Mouse (Mus musculus): ENCODE measurements around the gene Mmp23. TPM values are rescaled to one million over a fixed set of nuclear protein-coding genes. Genes with fewer than 3 reads are reported as not detected.

Gene Mmp23
- 44.5 and 46.2 TPM in 2 replicates for polyA plus RNA-seq (2015; fragmentation: Nextera tagmentation; extraction: Ambion mirVana)

DNA sequence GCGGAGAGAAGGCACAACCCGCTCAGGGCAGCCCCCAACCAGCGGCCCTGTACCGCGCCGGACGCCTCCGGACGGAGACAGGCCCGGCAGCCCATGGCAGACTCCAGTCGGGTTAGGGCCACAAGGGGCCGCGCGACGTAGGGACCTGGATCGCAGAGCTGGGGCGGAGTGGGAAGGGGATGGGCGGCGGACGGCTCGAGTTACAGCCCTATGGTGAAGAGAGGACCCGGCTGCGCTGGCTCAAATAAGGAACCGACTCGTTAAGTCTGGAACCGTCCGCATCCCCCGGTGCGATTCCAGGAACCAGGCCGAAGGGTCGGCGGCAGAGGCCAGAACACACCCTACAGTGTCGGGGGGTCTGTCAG, at the start of gene Mmp23:
Gene Mmp23 (minus strand): TSS at position 299 of the 365 bp plus-strand sequence.
- 0 out of 2 replicates have a peak within 1 kb of the TSS, but pooled peaks have one; percentile 29 for H3K27ac ChIP-seq (ENCODE audit: low read length)
- H3K27me3 ChIP-seq (replicated peaks; ENCODE audit: insufficient read depth, low read length) = 0 out of 2 replicates have a peak, but pooled peaks cover 4% of the 10 kb centered on the region
- H3K9me3 ChIP-seq (ENCODE audit: low read length) = no peaks in the 10 kb centered on the region
- H3K36me3 ChIP-seq (ENCODE audit: insufficient read depth, low read length) = peaks cover 17% of the 10 kb centered on the region; the same call in 1 of the 2 replicates
- H3K4me2 ChIP-seq (replicated peaks; ENCODE audit: low read depth, low read length) = peak within 1 kb of the TSS; percentile 63
- TF ChIP-seq CTCF (IDR thresholded peaks at IDR 0.05) (peak; percentile 50), EP300 (IDR thresholded peaks at IDR 0.05) (no peak)
- DNase-seq (ENCODE audit: low spot score) (peak; percentile 70), ATAC-seq (peak; percentile 19)
- peak within 1 kb of the TSS; percentile 9 for H3K9ac ChIP-seq (replicated peaks; ENCODE audit: low read depth)
- H3K4me1 ChIP-seq (ENCODE audit: insufficient read depth, low read depth, low read length) = peaks cover 23% of the 10 kb centered on the region
- 1% methylated on average over 33 of the region's 33 CpGs for WGBS
- H3K4me3 ChIP-seq (ENCODE audit: low read depth, low read length) = peak within 1 kb of the TSS; percentile 39

DNA sequence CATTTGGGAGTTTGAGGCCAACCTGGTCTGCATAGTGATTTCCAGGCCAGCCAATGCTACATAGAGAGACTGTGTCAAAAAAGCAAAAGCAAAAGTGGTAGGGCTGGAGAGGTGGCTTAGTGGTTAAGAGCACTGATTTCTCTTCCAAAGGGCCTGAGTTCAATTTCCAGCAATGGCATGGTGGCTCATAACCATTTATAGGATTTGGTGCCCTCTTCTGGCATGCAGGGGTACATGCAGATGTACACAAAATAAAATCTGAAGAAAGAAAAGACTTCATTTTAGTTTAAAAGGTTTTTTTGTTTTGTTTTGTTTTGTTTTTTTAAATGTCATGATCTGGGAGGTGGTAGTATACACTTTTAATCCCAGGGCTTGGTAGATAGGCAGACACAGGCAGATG, 47.2 kb upstream of the Mmp23 start:
- no peak for ATAC-seq
- Histone ChIP-seq H3K4me3 (ENCODE audit: low read depth, low read length) (no peak overlapping the region), H3K4me2 (replicated peaks; ENCODE audit: low read depth, low read length) (no peak overlapping the region), H3K4me1 (ENCODE audit: insufficient read depth, low read depth, low read length) (no peaks in the 10 kb centered on the region), H3K27ac (ENCODE audit: low read length) (no peak overlapping the region), H3K9ac (replicated peaks; ENCODE audit: low read depth) (no peak overlapping the region), H3K27me3 (replicated peaks; ENCODE audit: insufficient read depth, low read length) (no peaks in the 10 kb centered on the region; the same call in 1 of the 2 replicates), H3K36me3 (ENCODE audit: insufficient read depth, low read length) (no peaks in the 10 kb centered on the region), H3K9me3 (ENCODE audit: low read length) (no peaks in the 10 kb centered on the region)
- peak; percentile 79 for DNase-seq (ENCODE audit: low spot score)
- TF ChIP-seq EP300 (IDR thresholded peaks at IDR 0.05) = no peak
- TF ChIP-seq CTCF (IDR thresholded peaks at IDR 0.05) = peak; percentile 80

DNA sequence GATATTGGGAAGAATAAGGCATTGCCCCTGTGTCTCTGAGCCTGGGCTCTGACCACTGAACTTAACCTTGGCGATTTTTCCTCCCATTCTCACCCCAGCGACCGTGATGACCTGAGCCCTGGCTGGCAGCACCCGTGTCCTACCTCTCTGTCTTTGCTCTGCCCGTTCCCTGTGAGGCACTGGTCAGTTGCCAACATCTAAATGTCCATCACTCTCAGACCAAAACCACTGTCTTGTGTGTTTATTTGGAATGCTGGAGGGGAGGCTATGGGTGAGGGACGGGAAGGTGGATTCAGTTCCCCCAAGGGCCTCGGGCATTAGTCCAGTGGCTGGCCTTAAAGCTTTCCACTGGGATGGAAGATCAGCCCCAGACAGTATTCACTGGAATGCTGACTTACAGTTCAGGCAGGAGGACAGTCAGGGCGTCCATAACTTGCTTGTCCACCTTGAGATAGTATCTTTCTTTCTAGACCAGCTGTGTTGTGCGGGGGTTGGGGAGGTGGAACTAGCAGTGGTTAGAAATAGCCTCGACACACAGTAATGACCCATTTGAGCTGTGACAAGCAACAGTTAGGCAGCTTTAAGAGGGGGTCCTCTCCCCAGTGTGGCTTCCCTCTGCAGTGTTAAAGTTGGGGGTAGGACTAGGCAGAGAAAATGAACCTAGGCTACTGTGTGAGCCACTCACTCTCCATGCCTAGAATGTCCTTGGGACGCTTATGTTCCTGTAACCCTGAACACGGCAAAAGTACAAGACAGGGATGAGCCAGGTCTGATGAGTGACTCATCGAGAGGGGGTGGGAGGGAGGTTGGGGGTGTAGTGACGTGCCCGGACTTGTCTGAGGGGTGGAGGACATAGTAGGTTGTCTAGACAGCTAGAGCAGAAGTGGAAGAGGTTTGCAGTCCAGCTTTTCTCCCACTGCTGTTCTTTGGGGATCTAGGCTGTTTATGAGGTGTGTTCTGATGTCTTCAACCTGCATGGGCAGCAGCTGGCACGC, 43.4 kb upstream of the Mmp23 start:
- no peaks in the 10 kb centered on the region for H3K9me3 ChIP-seq (ENCODE audit: low read length)
- 62% methylated on average over 16 of the region's 16 CpGs for WGBS
- TF ChIP-seq EP300 (IDR thresholded peaks at IDR 0.05) (no peak), CTCF (IDR thresholded peaks at IDR 0.05) (no peak)
- H3K27me3 ChIP-seq (replicated peaks; ENCODE audit: insufficient read depth, low read length) = no peaks in the 10 kb centered on the region; the same call in none of the 2 replicates
- H3K4me1 ChIP-seq (ENCODE audit: insufficient read depth, low read depth, low read length) = peaks cover 4% of the 10 kb centered on the region; the same call in 1 of the 2 replicates
- H3K36me3 ChIP-seq (ENCODE audit: insufficient read depth, low read length) = no peaks in the 10 kb centered on the region
- ATAC-seq (no peak), DNase-seq (ENCODE audit: low spot score) (no peak)
- H3K4me2 ChIP-seq (replicated peaks; ENCODE audit: low read depth, low read length) = no peak overlapping the region
- H3K9ac ChIP-seq (replicated peaks; ENCODE audit: low read depth) = no peak overlapping the region
- no peak overlapping the region for H3K4me3 ChIP-seq (ENCODE audit: low read depth, low read length)
- no peak overlapping the region for H3K27ac ChIP-seq (ENCODE audit: low read length)

DNA sequence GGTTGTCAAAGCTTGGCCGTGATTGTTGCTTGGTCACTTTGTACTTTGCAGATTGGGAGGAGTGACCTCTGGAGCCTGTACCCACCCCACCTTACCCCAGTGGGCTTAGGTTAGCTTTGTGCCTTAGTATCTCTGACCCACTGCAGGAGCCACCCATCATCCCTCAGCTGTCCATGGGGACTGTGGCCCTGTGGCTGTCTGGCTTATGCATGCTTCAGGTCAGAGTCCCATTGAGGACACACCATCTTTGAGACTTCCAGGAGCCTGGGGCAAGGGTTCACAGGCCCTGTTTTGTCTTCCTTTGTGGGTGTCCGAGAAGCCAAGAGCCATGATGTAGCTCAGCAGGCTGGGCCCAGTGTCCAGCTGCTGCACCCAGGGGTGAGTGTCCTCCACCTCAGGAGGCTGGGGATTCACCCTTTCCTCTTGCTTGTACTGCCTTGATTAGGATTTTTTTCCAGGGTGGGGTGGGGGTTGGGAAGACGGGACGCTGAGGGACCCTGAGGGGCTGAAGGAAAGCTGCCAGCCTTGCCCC, 42.4 kb upstream of the Mmp23 start:
- H3K4me1 ChIP-seq (ENCODE audit: insufficient read depth, low read depth, low read length) = peaks cover 4% of the 10 kb centered on the region; the same call in 1 of the 2 replicates
- no peaks in the 10 kb centered on the region for H3K36me3 ChIP-seq (ENCODE audit: insufficient read depth, low read length)
- no peaks in the 10 kb centered on the region; the same call in none of the 2 replicates for H3K27me3 ChIP-seq (replicated peaks; ENCODE audit: insufficient read depth, low read length)
- no peak overlapping the region for H3K27ac ChIP-seq (ENCODE audit: low read length)
- 78% methylated on average over 4 of the region's 4 CpGs for WGBS
- ATAC-seq = no peak
- DNase-seq (ENCODE audit: low spot score) = no peak
- H3K9ac ChIP-seq (replicated peaks; ENCODE audit: low read depth) = no peak overlapping the region
- H3K9me3 ChIP-seq (ENCODE audit: low read length) = no peaks in the 10 kb centered on the region
- 0 out of 2 replicates have a peak overlapping the region, but pooled peaks have one; percentile 96 for H3K4me2 ChIP-seq (replicated peaks; ENCODE audit: low read depth, low read length)
- H3K4me3 ChIP-seq (ENCODE audit: low read depth, low read length) = no peak overlapping the region
- TF ChIP-seq EP300 (IDR thresholded peaks at IDR 0.05) = no peak
- TF ChIP-seq CTCF (IDR thresholded peaks at IDR 0.05) = no peak

DNA sequence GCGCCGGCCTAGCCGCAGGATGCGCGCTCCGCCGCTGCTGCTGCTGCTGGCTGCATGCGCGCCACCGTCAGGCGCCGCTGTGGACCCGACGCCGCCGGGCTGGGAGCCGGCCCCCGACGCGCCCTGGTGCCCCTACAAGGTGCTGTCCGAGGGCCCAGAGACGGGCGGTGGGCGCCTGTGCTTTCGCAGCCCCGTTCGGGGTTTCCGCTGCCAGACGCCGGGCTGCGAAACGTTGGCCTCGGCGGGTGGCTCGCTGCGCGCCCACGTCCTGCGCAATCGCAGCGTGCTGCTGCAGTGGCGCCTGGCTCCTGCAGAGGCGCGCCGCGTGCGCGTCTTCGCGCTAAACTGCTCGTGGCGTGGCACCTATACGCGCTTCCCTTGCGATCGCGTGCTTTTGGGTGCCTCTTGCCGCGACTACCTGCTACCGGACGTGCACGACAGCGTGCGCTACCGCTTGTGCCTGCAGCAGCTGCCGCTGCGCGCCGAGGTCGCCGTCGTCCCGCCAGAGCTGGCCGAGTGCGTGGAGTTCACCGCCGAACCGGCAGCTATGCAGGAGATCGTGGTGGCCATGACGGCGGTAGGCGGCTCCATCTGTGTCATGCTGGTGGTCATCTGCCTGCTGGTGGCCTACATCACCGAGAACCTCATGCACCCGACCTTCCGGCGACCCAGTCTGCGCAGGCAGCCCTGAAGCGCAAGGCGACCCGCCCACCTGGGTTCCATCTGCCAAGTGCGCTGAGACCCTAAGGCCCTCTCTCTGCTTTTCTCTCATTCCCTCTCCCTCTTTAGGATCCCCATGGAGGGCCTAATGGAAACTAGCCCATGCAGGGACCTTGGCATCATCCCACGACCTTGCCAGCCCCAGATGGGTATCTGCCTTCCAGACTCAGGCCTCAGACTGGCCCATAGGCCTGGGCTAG, 41.6 kb upstream of the Mmp23 start:
- Histone ChIP-seq H3K4me3 (ENCODE audit: low read depth, low read length) (peak overlapping the region; percentile 62), H3K4me1 (ENCODE audit: insufficient read depth, low read depth, low read length) (peaks cover 4% of the 10 kb centered on the region; the same call in 1 of the 2 replicates), H3K4me2 (replicated peaks; ENCODE audit: low read depth, low read length) (peak overlapping the region; percentile 96), H3K36me3 (ENCODE audit: insufficient read depth, low read length) (no peaks in the 10 kb centered on the region), H3K9me3 (ENCODE audit: low read length) (no peaks in the 10 kb centered on the region), H3K9ac (replicated peaks; ENCODE audit: low read depth) (peak overlapping the region; percentile 32), H3K27me3 (replicated peaks; ENCODE audit: insufficient read depth, low read length) (no peaks in the 10 kb centered on the region; the same call in none of the 2 replicates), H3K27ac (ENCODE audit: low read length) (no peak overlapping the region)
- peak; percentile 80 for ATAC-seq
- WGBS = 3% methylated on average over 87 of the region's 92 CpGs
- TF ChIP-seq EP300 (IDR thresholded peaks at IDR 0.05) (no peak), CTCF (IDR thresholded peaks at IDR 0.05) (peak; percentile 68)
- DNase-seq (ENCODE audit: low spot score) = peak; percentile 64

All from lung, postnatal 0 days (tissue).